Mouse (Mus musculus) midbrain, embryonic 11.5 days (tissue): ENCODE measurements around the gene Peg3. TPM values are rescaled to one million over a fixed set of nuclear protein-coding genes. Genes with fewer than 3 reads are reported as not detected.

Experiments
- ATAC-seq: fragments of 200-750 bp; cut with Nextera tagmentation; 2 replicates; pipeline ENCODE4 v1.8.0; 2017; ENCODE audit warnings: moderate TSS enrichment, moderate library complexity; ENCODE audit not compliant: low FRiP score
- DNase-seq: peaks from one replicate; pipeline ENCODE4 v3.0.0; 2015; ENCODE audit warnings: low spot score; ENCODE audit errors: missing footprints
- H3K27ac ChIP-seq: fragments of 300-500 bp; sonication (generic); 2 replicates; pipeline ENCODE4 v1.5.1; 2014; ENCODE audit warnings: low read depth, low read length
- H3K27me3 ChIP-seq: fragments of 300-500 bp; sonication (generic); 2 replicates; pipeline ENCODE4 v1.6.1; 2014; ENCODE audit warnings: mild to moderate bottlenecking, low read length, moderate library complexity, mixed read lengths; ENCODE audit not compliant: control insufficient read depth, insufficient read depth
- H3K36me3 ChIP-seq: fragments of 300-500 bp; sonication (generic); 2 replicates; pipeline ENCODE4 v1.6.1; 2014; ENCODE audit warnings: mild to moderate bottlenecking, low read length, moderate library complexity, mixed read lengths; ENCODE audit not compliant: control insufficient read depth, insufficient read depth
- H3K4me1 ChIP-seq: fragments of 300-500 bp; sonication (generic); 2 replicates; pipeline ENCODE4 v1.6.1; 2014; ENCODE audit warnings: low read length; ENCODE audit not compliant: control insufficient read depth, insufficient read depth
- H3K4me2 ChIP-seq: fragments of 300-500 bp; sonication (generic); 2 replicates; pipeline ENCODE4 v1.6.1; 2014; ENCODE audit warnings: mild to moderate bottlenecking, moderate library complexity
- H3K4me3 ChIP-seq: fragments of 300-500 bp; sonication (generic); 2 replicates; pipeline ENCODE4 v1.5.1; 2014; ENCODE audit warnings: low read depth, low read length
- H3K9ac ChIP-seq: fragments of 300-500 bp; sonication (generic); 2 replicates; pipeline ENCODE4 v1.6.1; 2014; ENCODE audit warnings: low read length
- H3K9me3 ChIP-seq: fragments of 300-500 bp; sonication (generic); 2 replicates; pipeline ENCODE4 v1.6.1; 2016; ENCODE audit warnings: low read length; ENCODE audit not compliant: control insufficient read depth
- WGBS: fragments of 180-500 bp; shearing (Covaris S2); extraction: QIAGEN DNeasy Blood & Tissue Kit; methylation state at CpG from one replicate; pipeline ENCODE4 v1.1.7; 2014; 5-methylcytosine and 5-hydroxymethylcytosine counted together
- polyA plus RNA-seq: library from polyadenylated mRNA; unstranded; fragments of >200 nt; fragmentation: Nextera tagmentation; extraction: Ambion mirVana; gene quantifications from 2 replicates; pipeline ENCODE4 v1.2.1, GENCODE M21; 2014

Peg3 gene
- polyA plus RNA-seq, 1 experiment from 2014 or later, result 85.3 TPM

DNA sequence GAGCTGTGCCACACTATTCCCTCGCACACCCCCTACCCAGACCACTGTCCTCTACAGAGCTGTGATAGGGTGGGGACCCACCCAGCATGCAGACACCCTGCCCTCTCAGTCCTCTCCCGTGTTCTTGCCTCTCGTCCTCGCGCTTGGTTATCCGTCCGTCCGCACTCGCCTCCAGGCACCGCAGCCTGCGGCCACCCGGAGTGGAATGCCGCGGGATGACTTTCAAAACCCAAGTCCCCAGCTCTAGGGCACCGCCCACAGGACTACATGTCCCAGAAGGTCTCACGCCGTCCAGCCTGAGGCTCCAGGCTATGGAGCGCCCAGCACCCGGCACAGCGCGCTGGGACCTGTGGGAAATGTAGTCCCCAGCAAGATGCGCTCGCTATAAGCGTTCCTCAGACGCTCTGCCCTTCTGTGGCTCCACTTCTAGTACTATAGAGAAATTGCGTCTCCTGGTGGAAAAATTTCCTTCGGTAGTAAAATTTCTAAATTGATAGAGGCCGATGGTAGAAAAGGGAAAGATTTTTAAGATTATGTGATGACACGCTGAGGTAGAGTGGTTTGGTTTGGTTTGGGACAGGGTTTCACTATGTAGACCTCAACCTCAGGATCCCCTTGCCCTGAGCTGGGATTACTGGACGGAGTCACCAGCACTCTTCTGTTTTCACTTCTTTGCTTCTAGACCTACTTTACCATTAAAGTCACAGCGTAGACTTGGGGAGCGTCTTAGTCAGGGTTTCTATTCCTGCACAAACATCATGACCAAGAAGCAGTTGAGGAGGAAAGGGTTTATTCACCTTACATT, 33.8 kb downstream of the Peg3 start, which contains the start of gene Zim1:
TSS of gene Zim1 (minus strand) at position 210 of the 805 bp plus-strand sequence.
- H3K27me3 ChIP-seq, result no peaks in the 10 kb centered on the region
- no peaks in the 10 kb centered on the region for H3K4me1 ChIP-seq
- H3K4me2 ChIP-seq, result peak within 1 kb of the TSS; percentile 54
- peak within 1 kb of the TSS; percentile 34 for H3K4me3 ChIP-seq
- no peak within 1 kb of the TSS for H3K27ac ChIP-seq
- 11% methylated on average over 32 of the region's 32 CpGs for WGBS
- no peaks in the 10 kb centered on the region for H3K9me3 ChIP-seq
- ATAC-seq (peak; percentile 100), DNase-seq (peak; percentile 97)
- H3K9ac ChIP-seq, result peak within 1 kb of the TSS; percentile 50
- 0 out of 2 replicates have a peak, but pooled peaks cover under 1% of the 10 kb centered on the region for H3K36me3 ChIP-seq

DNA sequence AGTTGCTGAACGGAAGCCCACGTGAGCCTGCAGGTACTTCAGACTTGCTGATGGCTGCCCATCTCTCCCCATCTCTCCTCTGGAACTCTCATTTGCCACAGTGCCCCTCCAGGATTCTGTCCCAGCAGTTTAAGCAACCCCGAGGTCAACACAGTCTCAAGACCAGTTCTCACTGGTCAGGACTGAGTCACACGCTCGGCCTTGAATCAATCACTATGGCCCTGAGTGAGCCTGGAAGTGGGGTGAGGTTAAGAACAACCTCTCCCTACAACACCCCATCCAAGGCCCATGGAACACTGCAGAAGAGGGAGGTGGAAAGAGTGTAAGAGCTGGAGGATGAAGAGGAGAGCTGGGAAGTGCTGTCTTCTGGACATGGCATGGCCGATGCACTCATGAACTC, 44.7 kb downstream of the Peg3 start:
- H3K9ac ChIP-seq, result no peak overlapping the region
- no peak for DNase-seq
- 94% methylated on average over 6 of the region's 6 CpGs for WGBS
- H3K36me3 ChIP-seq, result no peaks in the 10 kb centered on the region
- no peaks in the 10 kb centered on the region for H3K27me3 ChIP-seq
- H3K4me3 ChIP-seq, result no peak overlapping the region
- H3K9me3 ChIP-seq, result no peaks in the 10 kb centered on the region
- H3K4me2 ChIP-seq, result no peak overlapping the region
- ATAC-seq, result no peak
- H3K4me1 ChIP-seq, result no peaks in the 10 kb centered on the region
- H3K27ac ChIP-seq, result no peak overlapping the region

DNA sequence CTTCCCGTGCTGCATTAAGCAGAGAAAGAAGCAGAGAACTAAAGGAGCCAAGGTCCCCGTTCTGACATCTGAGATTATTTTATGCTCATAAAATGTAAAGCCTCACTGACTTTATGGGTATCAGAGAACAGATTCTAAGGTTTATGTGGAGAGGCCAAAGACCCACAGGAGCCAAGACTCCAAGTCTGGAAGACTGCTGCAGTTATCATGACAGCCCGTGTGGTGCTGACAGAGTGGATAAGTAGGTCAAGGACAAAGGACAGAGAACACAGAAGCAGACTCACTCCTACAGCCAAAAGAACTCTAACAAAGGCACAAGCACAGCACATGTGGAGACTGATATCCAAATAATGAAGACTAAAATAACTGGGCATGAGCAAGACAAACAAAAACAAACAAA, 63.5 kb downstream of the Peg3 start:
- no peaks in the 10 kb centered on the region for H3K9me3 ChIP-seq
- no peak overlapping the region for H3K9ac ChIP-seq
- no peaks in the 10 kb centered on the region for H3K4me1 ChIP-seq
- no peak overlapping the region for H3K27ac ChIP-seq
- no peaks in the 10 kb centered on the region for H3K36me3 ChIP-seq
- no peaks in the 10 kb centered on the region for H3K27me3 ChIP-seq
- no peak overlapping the region for H3K4me2 ChIP-seq
- DNase-seq (no peak), ATAC-seq (no peak)
- H3K4me3 ChIP-seq, result no peak overlapping the region
- WGBS, result 86% methylated on average over 3 of the region's 3 CpGs

DNA sequence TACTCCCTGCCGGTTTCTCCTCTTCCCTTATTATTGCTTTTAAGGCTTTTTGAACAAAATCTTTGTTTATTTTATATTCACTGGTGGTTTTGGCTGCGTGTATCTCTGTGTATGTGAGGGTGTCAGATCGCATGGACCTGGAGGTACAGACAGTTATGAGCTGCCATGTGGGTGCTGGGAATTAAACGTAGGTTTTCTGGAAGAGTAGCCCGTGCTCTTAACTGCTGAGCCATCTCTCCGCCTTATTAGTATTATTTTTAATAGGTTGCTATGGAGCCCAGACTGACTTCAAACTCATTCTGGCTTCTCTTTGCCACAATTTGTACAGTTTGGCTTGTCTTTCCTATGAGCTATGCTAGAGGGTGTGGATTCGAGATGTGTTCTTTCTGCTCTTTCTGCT, 66.8 kb downstream of the Peg3 start:
- Histone ChIP-seq H3K4me1 (no peaks in the 10 kb centered on the region), H3K9ac (no peak overlapping the region), H3K9me3 (no peaks in the 10 kb centered on the region), H3K4me2 (no peak overlapping the region), H3K4me3 (no peak overlapping the region), H3K36me3 (no peaks in the 10 kb centered on the region), H3K27me3 (no peaks in the 10 kb centered on the region), H3K27ac (no peak overlapping the region)
- ATAC-seq, result no peak
- DNase-seq, result no peak
- 81% methylated on average over 7 of the region's 7 CpGs for WGBS

DNA sequence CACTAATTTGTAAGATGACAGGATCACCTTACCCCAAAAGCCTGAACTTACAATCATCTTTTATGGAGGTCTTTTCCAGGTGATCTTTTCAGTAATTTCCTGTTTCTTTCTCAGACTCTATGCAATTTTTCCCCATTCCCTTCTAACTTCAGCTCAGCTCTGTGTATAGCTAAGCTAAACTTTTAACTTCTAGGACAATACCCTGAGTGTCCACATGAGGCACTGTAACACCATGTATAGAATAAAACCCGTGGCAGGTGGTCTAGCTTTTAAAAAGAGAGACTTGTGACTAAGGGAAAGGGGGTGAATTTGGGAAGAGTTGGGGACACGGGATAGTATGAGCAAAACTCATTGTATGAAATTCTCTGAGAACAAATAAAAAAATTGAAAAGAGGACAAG, 70.6 kb downstream of the Peg3 start:
- peak; percentile 73 for ATAC-seq

DNA sequence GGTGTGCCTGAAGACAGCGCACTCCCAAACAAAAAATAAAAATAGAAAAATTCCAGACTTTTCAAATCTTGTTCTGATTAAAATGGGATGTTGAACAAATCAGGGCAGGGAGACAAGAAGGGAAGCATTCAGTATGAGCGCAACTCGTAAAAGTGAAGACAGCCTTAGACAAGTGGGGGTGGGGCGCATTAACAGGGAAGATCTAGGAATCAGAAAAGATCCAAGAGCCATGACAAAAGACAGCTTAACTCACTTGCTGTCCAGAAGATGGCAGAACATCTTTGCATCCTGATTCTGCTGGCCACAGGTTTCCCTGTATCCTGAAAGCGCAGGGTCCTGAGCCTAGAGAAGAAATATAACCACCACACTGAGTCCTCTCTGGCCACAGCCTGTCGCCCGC, 71.6 kb downstream of the Peg3 start:
- no peak for DNase-seq
- ATAC-seq, result no peak
- Histone ChIP-seq H3K27me3 (no peaks in the 10 kb centered on the region), H3K4me3 (no peak overlapping the region), H3K4me2 (no peak overlapping the region), H3K27ac (no peak overlapping the region), H3K36me3 (no peaks in the 10 kb centered on the region), H3K9ac (no peak overlapping the region), H3K4me1 (no peaks in the 10 kb centered on the region), H3K9me3 (no peaks in the 10 kb centered on the region)
- 88% methylated on average over 7 of the region's 7 CpGs for WGBS

More for the DNA sequence above, 70.6 kb downstream of the Peg3 start:
- peak; percentile 94 for DNase-seq
- no peaks in the 10 kb centered on the region for H3K9me3 ChIP-seq
- H3K4me2 ChIP-seq, result no peak overlapping the region
- H3K4me1 ChIP-seq, result no peaks in the 10 kb centered on the region
- whole genome bisulfite sequencing, result 29% methylated on average over 2 of the region's 2 CpGs
- no peak overlapping the region for H3K9ac ChIP-seq
- H3K27ac ChIP-seq, result no peak overlapping the region
- no peak overlapping the region for H3K4me3 ChIP-seq
- H3K27me3 ChIP-seq, result no peaks in the 10 kb centered on the region
- H3K36me3 ChIP-seq, result no peaks in the 10 kb centered on the region

Other genes with a start within 250 kb of the Peg3 start
- gene Olfr5, start 243.5 kb downstream of the Peg3 start, polyA plus RNA-seq, result not detected in 2 replicates
- gene Olfr1347, start 230.7 kb downstream of the Peg3 start, polyA plus RNA-seq, result not detected in 2 replicates
- not detected in 2 replicates for gene Olfr1348, start 221.7 kb downstream of the Peg3 start, polyA plus RNA-seq
- not detected in 2 replicates for gene Olfr1349, start 207.5 kb downstream of the Peg3 start, polyA plus RNA-seq
- not detected in 2 replicates for gene Olfr1350, start 165.6 kb downstream of the Peg3 start, polyA plus RNA-seq
- gene Zim1, start 34.0 kb downstream of the Peg3 start, polyA plus RNA-seq, result 0.93 and 1.6 TPM in 2 replicates
- 10.2 and 10.7 TPM in 2 replicates for gene Usp29, start 147 bp upstream of the Peg3 start, polyA plus RNA-seq